Mouse (Mus musculus) kidney, adult 2 months (tissue): ENCODE results near the gene Rasal2. TPM values are rescaled to one million over a fixed set of nuclear protein-coding genes. Genes with fewer than 3 reads are reported as not detected.
"Not testable (repeated sequence)": the region's sequence is repeated elsewhere in the genome, so short reads cannot be mapped to it uniquely, and the experiment has no call there.

Experiments
- DNase-seq: peaks from one replicate; pipeline ENCODE4 v3.0.0; 2021
- H3K27ac ChIP-seq: fragments of 200-500 bp; 2 replicates; pipeline ENCODE4 v1.5.1; 2012; ENCODE audit warnings: low read depth, low read length, control low read depth, inconsistent platforms; ENCODE audit not compliant: insufficient read depth
- H3K27me3 ChIP-seq: fragments of 200-500 bp; replicated peaks from 2 replicates; pipeline ENCODE4 v1.6.1; 2012; ENCODE audit warnings: mild to moderate bottlenecking, moderate library complexity, low read length, inconsistent platforms; ENCODE audit not compliant: control insufficient read depth, insufficient read depth
- H3K36me3 ChIP-seq: fragments of 200-500 bp; 2 replicates; pipeline ENCODE4 v1.6.1; 2012; ENCODE audit warnings: mild to moderate bottlenecking, moderate library complexity, low read length, inconsistent platforms; ENCODE audit not compliant: control insufficient read depth, insufficient read depth
- H3K4me1 ChIP-seq: fragments of 200-500 bp; 2 replicates; pipeline ENCODE4 v1.6.1; 2011; ENCODE audit warnings: low read length; ENCODE audit not compliant: control insufficient read depth, insufficient read depth
- H3K4me3 ChIP-seq: fragments of 200-500 bp; 2 replicates; pipeline ENCODE4 v1.5.1; 2011; ENCODE audit warnings: mild to moderate bottlenecking, low read depth, low read length, control low read depth; ENCODE audit not compliant: insufficient read depth
- CTCF ChIP-seq: fragments of 200-500 bp; conservative IDR thresholded peaks from 2 replicates; pipeline ENCODE4 v1.5.1; 2011; ENCODE audit warnings: low read depth, mild to moderate bottlenecking, control low read depth, low read length, moderate library complexity, mixed read lengths; ENCODE audit not compliant: insufficient read depth, insufficient read length
- POLR2A ChIP-seq: fragments of 200-500 bp; IDR thresholded peaks from one replicate; pipeline ENCODE4 v1.6.1; 2011; ENCODE audit warnings: low read depth, low read length, control low read depth
- WGBS: fragments of 180-500 bp; shearing (Covaris S2); methylation state at CpG from one replicate; pipeline ENCODE4 v1.1.7; 2018; 5-methylcytosine and 5-hydroxymethylcytosine counted together
- polyA plus RNA-seq: library from polyadenylated mRNA; depleted of rRNA; stranded (reverse); fragments of >200 nt; gene quantifications from 2 replicates; pipeline ENCODE4 v1.2.3, GENCODE M21; 2012

Gene Rasal2
- polyA plus RNA-seq, 1 experiment, result 3.4 TPM

DNA sequence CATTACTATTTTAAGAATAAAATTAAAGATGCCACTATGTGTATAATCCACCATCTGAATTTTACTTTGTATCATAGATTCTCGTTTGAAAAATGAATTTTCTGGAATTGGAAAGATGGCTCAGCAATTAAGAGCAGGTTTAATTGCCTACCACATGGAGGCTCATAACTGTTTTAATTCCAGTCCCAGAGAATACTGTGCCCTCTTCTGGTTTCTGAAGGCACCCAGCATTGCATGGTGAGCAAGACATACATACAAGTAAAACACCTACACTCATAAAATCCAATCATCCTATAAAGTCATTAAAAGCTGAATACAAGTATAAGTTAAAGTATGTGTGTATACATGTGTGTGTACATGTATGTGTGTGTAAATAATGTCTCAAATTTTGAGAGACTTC, 165.6 kb downstream of the Rasal2 start:
- Histone ChIP-seq H3K4me1 (no peaks in the 10 kb centered on the region; the same call in 1 of the 2 replicates), H3K36me3 (no peaks in the 10 kb centered on the region), H3K4me3 (no peak overlapping the region), H3K27me3 (no peaks in the 10 kb centered on the region), H3K27ac (no peak overlapping the region)
- no peak for DNase-seq
- TF ChIP-seq CTCF (no peak), POLR2A (no peak)
- 79% methylated on average over 1 of the region's 1 CpGs for WGBS

DNA sequence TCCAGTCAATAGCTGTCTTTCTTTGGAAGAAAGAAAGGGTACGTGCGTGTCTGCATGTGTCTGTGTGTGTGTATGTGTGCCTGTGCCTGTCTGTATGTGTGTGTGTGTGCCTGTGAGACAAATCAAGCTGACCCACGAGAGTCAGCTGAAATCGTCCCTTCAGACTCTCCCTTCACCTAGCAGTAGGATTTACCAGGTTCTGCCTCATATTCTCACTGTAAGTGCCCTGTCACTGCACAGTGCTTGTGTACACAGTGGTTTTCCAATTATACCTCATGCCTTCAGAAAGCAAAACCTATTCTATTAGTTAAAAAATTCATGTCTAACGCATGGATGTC, 168.0 kb downstream of the Rasal2 start:
- Histone ChIP-seq H3K27ac (no peak overlapping the region), H3K4me1 (no peaks in the 10 kb centered on the region; the same call in 1 of the 2 replicates), H3K27me3 (no peaks in the 10 kb centered on the region), H3K36me3 (no peaks in the 10 kb centered on the region), H3K4me3 (no peak overlapping the region)
- WGBS, result 66% methylated on average over 5 of the region's 5 CpGs
- TF ChIP-seq CTCF, result no peak
- no peak for TF ChIP-seq POLR2A
- DNase-seq, result no peak

DNA sequence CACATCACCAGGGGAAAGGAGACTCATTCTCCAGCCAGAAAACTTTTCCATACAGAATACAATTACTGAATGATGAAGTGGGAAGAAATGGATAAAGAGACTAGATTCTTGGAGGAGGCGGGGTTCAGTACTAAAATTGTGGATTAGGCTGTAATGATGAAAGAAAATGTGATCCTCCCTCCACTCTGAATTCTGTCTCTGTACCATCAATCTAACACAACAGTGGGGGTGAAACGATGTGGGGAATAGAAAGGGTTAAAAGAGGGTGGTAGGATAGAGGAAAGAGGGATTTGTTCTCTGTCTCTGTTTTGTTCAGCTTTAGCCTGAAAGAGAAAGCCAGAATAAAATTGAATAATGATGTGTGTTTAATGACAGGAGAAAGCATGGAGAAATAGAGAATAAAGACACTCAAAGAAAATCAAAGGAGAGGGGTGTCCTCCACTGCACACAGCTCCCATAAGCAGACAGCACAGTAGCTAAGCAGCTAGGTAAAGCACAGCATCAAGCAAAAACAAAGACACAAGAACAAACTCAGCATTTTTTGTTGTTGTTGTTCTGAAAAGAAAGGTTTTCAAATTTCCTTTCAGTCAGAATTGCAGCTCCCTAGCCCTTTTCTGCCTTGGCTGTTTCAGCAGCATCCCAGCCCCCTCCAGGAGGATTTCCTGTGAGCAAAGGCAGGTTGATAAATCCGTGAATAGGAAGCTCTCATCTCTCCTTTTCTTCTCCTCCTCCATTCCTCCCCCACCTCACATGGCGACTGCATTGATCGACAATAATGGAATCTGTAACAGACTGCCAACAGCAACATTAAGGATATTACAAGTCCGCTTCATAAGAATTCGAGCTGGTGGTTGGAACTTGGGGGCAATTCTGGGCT, 168.6 kb downstream of the Rasal2 start:
- DNase-seq, result no peak
- Histone ChIP-seq H3K4me1 (no peaks in the 10 kb centered on the region; the same call in 1 of the 2 replicates), H3K4me3 (no peak overlapping the region), H3K27ac (no peak overlapping the region), H3K27me3 (no peaks in the 10 kb centered on the region), H3K36me3 (no peaks in the 10 kb centered on the region)
- TF ChIP-seq CTCF, result no peak
- WGBS, result 56% methylated on average over 7 of the region's 7 CpGs

DNA sequence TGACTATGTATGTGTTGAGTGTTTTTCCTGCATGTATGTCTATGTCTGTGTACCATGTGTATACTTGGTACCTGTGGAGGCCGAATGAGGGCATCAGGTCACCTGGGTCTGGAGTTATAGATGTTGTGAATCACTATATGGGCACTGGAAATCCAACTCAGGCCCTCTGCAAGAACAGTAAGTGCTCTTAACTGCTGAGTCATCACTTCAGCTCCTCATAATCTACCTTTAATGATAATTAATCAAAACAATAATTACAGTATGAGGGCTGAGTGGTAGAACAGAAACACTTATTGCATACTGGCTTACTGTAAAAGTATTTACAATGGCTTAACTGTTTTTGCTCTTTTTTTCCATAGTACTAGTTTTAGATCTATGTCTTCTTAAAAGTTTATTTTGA, 172.7 kb downstream of the Rasal2 start:
- no peaks in the 10 kb centered on the region for H3K4me1 ChIP-seq
- H3K36me3 ChIP-seq, result no peaks in the 10 kb centered on the region
- no peaks in the 10 kb centered on the region for H3K27me3 ChIP-seq
- no peak overlapping the region for H3K4me3 ChIP-seq
- 97% methylated on average over 1 of the region's 1 CpGs for WGBS
- H3K27ac ChIP-seq, result no peak overlapping the region
- TF ChIP-seq CTCF (no peak), POLR2A (no peak)
- no peak for DNase-seq

GRCm38 (mm10) chr1:157236650-157237344, 175.6 kb downstream of the Rasal2 start:
- H3K27ac ChIP-seq, DNase-seq, H3K4me1 ChIP-seq, H3K4me3 ChIP-seq, H3K27me3 ChIP-seq, H3K36me3 ChIP-seq: not testable (repeated sequence)
- WGBS, result 99% methylated on average over 4 of the region's 4 CpGs

DNA sequence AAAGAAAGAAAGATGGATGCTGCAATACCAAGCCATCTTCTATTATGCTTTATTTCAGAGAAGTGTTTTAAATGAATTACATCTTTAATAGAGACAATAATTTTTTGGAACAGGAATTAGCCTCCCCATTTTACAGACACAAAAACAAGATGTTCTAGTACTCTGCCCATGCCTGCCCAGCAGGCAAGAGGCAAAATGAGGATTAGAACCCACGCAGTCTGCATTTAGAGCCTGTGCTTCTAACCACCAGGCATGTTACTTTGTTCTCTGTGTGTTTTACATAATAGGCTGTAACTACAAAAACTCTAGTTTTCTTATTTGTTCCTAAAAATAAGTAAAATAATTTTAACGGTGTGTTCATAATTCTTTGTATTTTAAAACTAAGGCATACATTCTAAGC, 178.9 kb downstream of the Rasal2 start:
- 85% methylated on average over 2 of the region's 2 CpGs for WGBS
- no peak overlapping the region for H3K4me3 ChIP-seq
- no peaks in the 10 kb centered on the region for H3K36me3 ChIP-seq
- no peak overlapping the region for H3K27ac ChIP-seq
- no peak for DNase-seq
- TF ChIP-seq POLR2A (no peak), CTCF (no peak)
- H3K4me1 ChIP-seq, result 0 out of 2 replicates have a peak, but pooled peaks cover 3% of the 10 kb centered on the region
- H3K27me3 ChIP-seq, result no peaks in the 10 kb centered on the region

DNA sequence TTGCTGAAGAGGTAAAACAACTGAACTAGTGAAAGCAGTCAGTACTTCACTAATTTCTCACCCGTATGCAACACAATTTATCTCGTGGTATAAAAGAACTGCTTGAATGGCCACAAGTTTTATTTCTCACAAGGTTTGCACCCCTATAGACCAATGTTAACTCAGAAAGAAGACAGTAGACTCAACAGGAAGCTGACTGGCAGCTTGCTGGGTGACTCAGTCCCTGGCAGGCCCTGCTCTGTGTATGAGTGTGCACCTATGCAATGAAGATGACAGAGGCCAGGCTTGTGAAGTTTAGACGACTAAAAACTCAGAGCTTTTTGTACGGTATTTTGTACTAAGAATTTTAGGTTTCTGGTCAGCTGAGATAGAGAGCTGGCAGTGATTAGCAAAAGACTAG, 180.0 kb downstream of the Rasal2 start:
- no peaks in the 10 kb centered on the region for H3K27me3 ChIP-seq
- H3K36me3 ChIP-seq, result no peaks in the 10 kb centered on the region
- H3K4me1 ChIP-seq, result 0 out of 2 replicates have a peak, but pooled peaks cover 3% of the 10 kb centered on the region
- no peak for DNase-seq
- H3K4me3 ChIP-seq, result no peak overlapping the region
- TF ChIP-seq CTCF, result no peak
- TF ChIP-seq POLR2A, result no peak
- WGBS, result 62% methylated on average over 4 of the region's 4 CpGs
- no peak overlapping the region for H3K27ac ChIP-seq
